Mouse (Mus musculus) ES-Bruce4 (cell line): ENCODE data around the gene Fam19a5.

Source experiments
- CTCF ChIP-seq: IDR thresholded peaks from one replicate; pipeline ENCODE4 v1.8.1; 2011; ENCODE audit warnings: low read depth, low read length
- EP300 ChIP-seq: IDR thresholded peaks from 2 replicates; pipeline ENCODE4 v1.6.1; 2011; ENCODE audit warnings: low read depth, low read length; ENCODE audit not compliant: insufficient read depth
- POLR2A ChIP-seq: IDR thresholded peaks from one replicate; pipeline ENCODE4 v1.8.1; 2011; ENCODE audit warnings: low read length; ENCODE audit not compliant: insufficient read depth

- TF ChIP-seq POLR2A (no peak), CTCF (no peak), EP300 (no peak)
Measured at GRCm38 (mm10) chr15:87659729-87660128, 115.6 kb downstream of the Fam19a5 start.
